Mouse (Mus musculus) heart, adult 2 months (tissue): Measurements from ENCODE around the gene Prph. TPM values are rescaled to one million over a fixed set of nuclear protein-coding genes. Genes with fewer than 3 reads are reported as not detected.

ENCODE experiments used
- DNase-seq, 2 experiments: peaks; one replicate each; pipeline ENCODE4 v3.0.0; 2021
- H3K27ac ChIP-seq: fragments of 200-600 bp; 2 replicates; pipeline ENCODE4 v1.8.1; 2022
- H3K27me3 ChIP-seq: fragments of 200-500 bp; 2 replicates; pipeline ENCODE4 v1.6.1; 2012; ENCODE audit warnings: mild to moderate bottlenecking, low read length, inconsistent platforms, mixed read lengths; ENCODE audit not compliant: control insufficient read depth, insufficient read depth
- H3K36me3 ChIP-seq: fragments of 200-500 bp; 2 replicates; pipeline ENCODE4 v1.6.1; 2012; ENCODE audit warnings: low read length, inconsistent platforms; ENCODE audit not compliant: control insufficient read depth, insufficient read depth
- H3K4me1 ChIP-seq: fragments of 200-500 bp; 2 replicates; pipeline ENCODE4 v1.6.1; 2011; ENCODE audit warnings: low read length; ENCODE audit not compliant: control insufficient read depth, insufficient read depth
- H3K4me3 ChIP-seq: fragments of 200-600 bp; 2 replicates; pipeline ENCODE4 v1.8.1; 2022
- H3K79me2 ChIP-seq: fragments of 200-500 bp; replicated peaks from 2 replicates; pipeline ENCODE4 v1.6.1; 2012; ENCODE audit warnings: mild to moderate bottlenecking, inconsistent platforms, low read length, moderate library complexity, mixed read lengths; ENCODE audit not compliant: control insufficient read depth, insufficient read depth
- H3K9ac ChIP-seq: fragments of 200-500 bp; 2 replicates; pipeline ENCODE4 v1.6.1; 2012; ENCODE audit warnings: low read depth, mild to moderate bottlenecking, control low read depth, inconsistent platforms, low read length, mixed read lengths
- CTCF ChIP-seq: fragments of 200-600 bp; IDR thresholded peaks from 2 replicates; pipeline ENCODE4 v1.8.1; 2022; ENCODE audit warnings: antibody characterized with exemption, mild to moderate bottlenecking, moderate library complexity
- EP300 ChIP-seq: fragments of 200-500 bp; IDR thresholded peaks from 2 replicates; pipeline ENCODE4 v1.6.1; 2011; ENCODE audit warnings: low read depth, low read length, control low read depth; ENCODE audit not compliant: insufficient read depth
- POLR2A ChIP-seq: fragments of 200-500 bp; IDR thresholded peaks from 2 replicates; pipeline ENCODE4 v1.6.1; 2011; ENCODE audit warnings: mild to moderate bottlenecking, low read depth, low read length, control low read depth; ENCODE audit not compliant: insufficient read depth
- WGBS: fragments of 180-500 bp; shearing (Covaris S2); methylation state at CpG from one replicate; pipeline ENCODE4 v1.1.7; 2018; 5-methylcytosine and 5-hydroxymethylcytosine counted together
- intact Hi-C: fragments of 180-260 bp; cut with DNase I; formaldehyde crosslinking; loops from one replicate; pipeline ENCODE4 v1.15.1; 2025
- polyA plus RNA-seq: library from polyadenylated mRNA; depleted of rRNA; stranded (reverse); fragments of >200 nt; gene quantifications from 2 replicates; pipeline ENCODE4 v1.2.3, GENCODE M21; 2012
- total RNA-seq, 2 experiments: library from RNA; stranded (reverse); gene quantifications; 2 replicates each; pipeline ENCODE4 v1.2.3; 2021

Prph gene
- total and polyA plus RNA-seq, 3 experiments = 0.13 to 1.00 (median 0.80) TPM

- H3K4me1 ChIP-seq = no peaks in the 10 kb centered on the region; the same call in 1 of the 2 replicates
- no peaks in the 10 kb centered on the region for H3K36me3 ChIP-seq
- intact Hi-C loops = no loop called here
- no peak for DNase-seq
- TF ChIP-seq CTCF (no peak), EP300 (no peak), POLR2A (no peak)
- H3K27ac ChIP-seq = no peak overlapping the region
- H3K79me2 ChIP-seq = no peaks in the 10 kb centered on the region
- WGBS = 77% methylated on average over 13 of the region's 13 CpGs
- no peaks in the 10 kb centered on the region for H3K27me3 ChIP-seq
- no peak overlapping the region for H3K9ac ChIP-seq
- H3K4me3 ChIP-seq = no peak overlapping the region
Observed at GRCm38 (mm10) chr15:99025414-99025813, 29.6 kb upstream of the Prph start.

- Histone ChIP-seq H3K9ac (no peak overlapping the region), H3K27me3 (no peaks in the 10 kb centered on the region), H3K79me2 (no peaks in the 10 kb centered on the region), H3K4me3 (no peak overlapping the region), H3K4me1 (no peaks in the 10 kb centered on the region; the same call in 1 of the 2 replicates), H3K27ac (no peak overlapping the region), H3K36me3 (no peaks in the 10 kb centered on the region)
- WGBS = 50% methylated on average over 4 of the region's 4 CpGs
- intact Hi-C loops = no loop called here
- DNase-seq = no peak
- no peak for TF ChIP-seq EP300
- no peak for TF ChIP-seq POLR2A
- peak; percentile 72 for TF ChIP-seq CTCF
Observed at GRCm38 (mm10) chr15:99026259-99026658, 28.7 kb upstream of the Prph start.

- no peak overlapping the region for H3K4me3 ChIP-seq
- TF ChIP-seq CTCF = no peak
- TF ChIP-seq POLR2A = no peak
- no peak for TF ChIP-seq EP300
- 78% methylated on average over 5 of the region's 5 CpGs for WGBS
- H3K27me3 ChIP-seq = no peaks in the 10 kb centered on the region
- intact Hi-C loops = no loop called here
- no peak overlapping the region for H3K27ac ChIP-seq
- no peaks in the 10 kb centered on the region; the same call in 1 of the 2 replicates for H3K79me2 ChIP-seq
- peaks cover 2% of the 10 kb centered on the region for H3K4me1 ChIP-seq
- H3K36me3 ChIP-seq = no peaks in the 10 kb centered on the region
- no peak for DNase-seq
- no peak overlapping the region for H3K9ac ChIP-seq
Observed at GRCm38 (mm10) chr15:99027116-99027515, 27.9 kb upstream of the Prph start.

- no peaks in the 10 kb centered on the region; the same call in 1 of the 2 replicates for H3K36me3 ChIP-seq
- no peak for DNase-seq
- H3K9ac ChIP-seq = no peak overlapping the region
- intact Hi-C loops = no loop called here
- H3K4me3 ChIP-seq = peak overlapping the region; percentile 82; the same call in 1 of the 2 replicates
- H3K4me1 ChIP-seq = peaks cover 6% of the 10 kb centered on the region
- peak overlapping the region; percentile 82 for H3K27ac ChIP-seq
- H3K27me3 ChIP-seq = no peaks in the 10 kb centered on the region
- TF ChIP-seq POLR2A (no peak), CTCF (no peak), EP300 (no peak)
- 11% methylated on average over 10 of the region's 10 CpGs for WGBS
- no peaks in the 10 kb centered on the region; the same call in 1 of the 2 replicates for H3K79me2 ChIP-seq
Observed at GRCm38 (mm10) chr15:99028874-99029458, 26.0 kb upstream of the Prph start.

- Histone ChIP-seq H3K9ac (peak within 1 kb of the TSS; percentile 69), H3K4me3 (peak within 1 kb of the TSS; percentile 82), H3K27me3 (no peaks in the 10 kb centered on the region), H3K27ac (peak within 1 kb of the TSS; percentile 82), H3K4me1 (peaks cover 6% of the 10 kb centered on the region), H3K79me2 (no peaks in the 10 kb centered on the region; the same call in 1 of the 2 replicates), H3K36me3 (peaks cover 4% of the 10 kb centered on the region)
- no peak for TF ChIP-seq EP300
- no peak for TF ChIP-seq CTCF
- peak; percentile 96 for TF ChIP-seq POLR2A
- under 1% methylated on average over 51 of the region's 52 CpGs for WGBS
- peak; percentile 91 to 95 for DNase-seq
- intact Hi-C loops = no loop called here
Observed at GRCm38 (mm10) chr15:99029619-99030584, 25.1 kb upstream of the Prph start, which contains the start of gene Tuba1c. TSS of gene Tuba1c (plus strand) at chr15:99029891.
